Mouse (Mus musculus): Measurements from ENCODE around the gene Tie1.

DNA sequence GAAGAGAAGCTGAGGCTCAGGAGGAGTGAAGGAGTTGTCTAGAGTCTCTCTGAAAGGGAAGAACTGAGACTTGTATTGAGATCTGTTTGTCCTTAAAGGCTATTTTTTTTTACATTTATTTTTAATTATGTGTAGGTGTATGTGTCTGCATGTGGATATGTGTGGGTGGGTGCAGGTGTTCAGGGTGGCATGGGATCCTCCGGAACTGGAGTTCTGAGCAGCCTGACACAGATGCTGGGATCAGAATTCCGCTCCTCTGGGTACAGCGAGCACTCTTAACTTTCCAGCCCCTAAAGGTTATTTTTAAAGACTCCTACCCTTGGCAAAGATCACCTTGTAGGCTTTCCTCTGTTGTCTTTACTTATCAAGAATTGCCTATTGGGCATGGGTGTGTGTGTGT, 24.9 kb downstream of the Tie1 start:
- no peak for TF ChIP-seq CTCF (IDR thresholded peaks at IDR 0.05; ENCODE audit: borderline replicate concordance, control insufficient read depth, extremely low read depth, insufficient read depth, low read length, poor library complexity)
- TF ChIP-seq POLR2A (IDR thresholded peaks at IDR 0.05; ENCODE audit: control insufficient read depth, extremely low read depth, insufficient read depth, low read length, poor library complexity), result no peak

All from thymus, adult 2 months (tissue).